15 mouse cellular contexts compared by ENCODE assay signal in genomic region chr6:143365840-143366239, GRCm38 (mm10).
DNase-seq lines count a peak whose midpoint lies in the region; TF ChIP-seq lines count a peak whose summit lies in the region.
"Had no signal": no experiment of that assay in that cellular context is flagged by ENCODE, and none has a peak within 500 bp of the region (broad histone marks: within the 10 kb centered on the region; RNA-seq: fewer than 3 reads in every experiment).

No protein-coding gene starts in this region.

- no peaks in the 10 kb centered on the region for H3K27me3 ChIP-seq in megakaryocyte, embryonic 14.5 days (replicated peaks)
- H3K27me3 ChIP-seq: embryonic facial prominence, embryonic 15.5 days; heart, embryonic 13.5 days had no signal

- H3K36me3 ChIP-seq in ES-E14 (ENCODE audit: control insufficient read depth, insufficient read depth, low read length, poor library complexity, severe bottlenecking): no peaks in the 10 kb centered on the region
- peaks cover 6% of the 10 kb centered on the region for H3K36me3 ChIP-seq in megakaryocyte, embryonic 14.5 days (replicated peaks; ENCODE audit: low read length)
- H3K36me3 ChIP-seq: embryonic facial prominence, embryonic 15.5 days; heart, embryonic 13.5 days; hindbrain, embryonic 13.5 days had no signal

- in situ Hi-C loops in ES-E14 (cut with MboI; ENCODE audit: low sequenced_read_pairs in 2 of 2, unreplicated experiment in 2 of 2): no loop called here

- no peaks in the 10 kb centered on the region for H3K4me1 ChIP-seq in ES-E14 (ENCODE audit: control insufficient read depth in 2 of 2, insufficient read depth in 2 of 2, low read length in 2 of 2, poor library complexity in 1 of 2)
- H3K4me1 ChIP-seq in megakaryocyte, embryonic 14.5 days: peaks cover 78% of the 10 kb centered on the region
- H3K4me1 ChIP-seq: embryonic facial prominence, embryonic 15.5 days had no signal

- DNase-seq in heart, adult 11 months: peak; percentile 69
- DNase-seq in heart, postnatal 36 days: no peak
- no peak for DNase-seq in ES-E14 (ENCODE audit: low read depth, low spot score)
- peak; percentile 9 to 14 for DNase-seq in adrenal gland, postnatal 36 days
- no peak for DNase-seq in cerebellum, postnatal 14 days
- DNase-seq in right cerebral cortex, postnatal 4 days: no peak
- DNase-seq in kidney, postnatal 4 days: no peak
- DNase-seq: gastrocnemius, postnatal 14 days; kidney, adult 8-10 months; left cerebral cortex, postnatal 4 days; lung, adult 2 months had no signal

- intact Hi-C loops in heart, postnatal 36 days (cut with DNase I): no loop called here

- peak overlapping the region; percentile 87 for H3K27ac ChIP-seq in ES-E14 (ENCODE audit: insufficient read depth, low read depth, low read length, poor library complexity, severe bottlenecking)
- H3K27ac ChIP-seq: embryonic facial prominence, embryonic 15.5 days; heart, embryonic 13.5 days; hindbrain, embryonic 13.5 days had no signal

- H3K4me3 ChIP-seq in ES-E14 (ENCODE audit: insufficient read depth in 1 of 2, low read depth in 1 of 2, low read length in 2 of 2, poor library complexity in 1 of 2, severe bottlenecking in 1 of 2): no peak overlapping the region
- peak overlapping the region; percentile 65 for H3K4me3 ChIP-seq in megakaryocyte, embryonic 14.5 days (replicated peaks)
- H3K4me3 ChIP-seq: embryonic facial prominence, embryonic 15.5 days; heart, embryonic 13.5 days; hindbrain, embryonic 13.5 days had no signal

- no peaks in the 10 kb centered on the region for H3K9me3 ChIP-seq in ES-E14 (ENCODE audit: control insufficient read depth, insufficient read depth, low read depth, low read length)
- H3K9me3 ChIP-seq in megakaryocyte, embryonic 14.5 days: peaks cover 6% of the 10 kb centered on the region
- H3K9me3 ChIP-seq: embryonic facial prominence, embryonic 15.5 days; heart, embryonic 13.5 days; hindbrain, embryonic 13.5 days had no signal

- no peak overlapping the region for H3K9ac ChIP-seq in ES-E14 (ENCODE audit: insufficient read depth, low read depth, low read length, poor library complexity, severe bottlenecking)
- H3K9ac ChIP-seq: embryonic facial prominence, embryonic 15.5 days; heart, embryonic 13.5 days; hindbrain, embryonic 13.5 days had no signal

TF ChIP-seq in ES-E14, 5 proteins besides CTCF, POLR2A, EP300 and RAD21:
- peak; percentile 100 for TF ChIP-seq MAFK (IDR thresholded peaks at IDR 0.05; ENCODE audit: insufficient read depth, low read depth, low read length)
- TF ChIP-seq ZC3H11A (IDR thresholded peaks at IDR 0.05; ENCODE audit: borderline replicate concordance, low read depth, low read length): no peak

Comparison
In these comparisons a context has a peak if more than half of its experiments do, and no peak if none do; other contexts are left out.
1. DNase-seq: peak in heart, adult 11 months (single experiment) and adrenal gland, postnatal 36 days (2 of 2); none in heart, postnatal 36 days (0 of 2), ES-E14 (single experiment), cerebellum, postnatal 14 days (0 of 2), right cerebral cortex, postnatal 4 days (single experiment) and kidney, postnatal 4 days (0 of 2).